In the genomic region with DNA sequence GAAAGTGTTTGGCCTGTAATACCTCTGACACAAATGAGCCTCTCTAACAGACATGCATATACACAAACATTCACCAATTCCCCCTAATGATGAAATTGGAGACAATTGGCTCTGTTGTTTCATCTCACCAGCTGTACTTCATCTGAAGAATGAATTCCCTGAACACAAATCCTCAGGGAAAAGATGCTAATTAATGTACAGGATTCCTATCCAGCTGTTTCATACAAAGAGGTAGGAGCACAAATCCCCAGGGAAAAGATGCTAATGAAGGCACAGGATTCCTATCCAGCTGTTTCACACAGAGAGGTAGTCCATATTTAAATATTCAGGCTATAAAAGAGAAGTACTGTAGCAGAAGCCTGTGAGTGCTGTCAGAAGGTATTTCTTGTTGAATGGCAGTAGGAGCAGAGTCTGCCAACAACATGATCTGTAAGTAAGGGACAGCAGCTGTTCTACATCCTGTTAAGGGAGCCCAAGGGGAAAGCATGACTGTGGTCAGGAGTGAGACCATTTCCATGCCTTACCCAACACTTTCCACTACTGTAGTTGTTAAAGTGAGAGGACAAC, we compare ENCODE assay signal across 12 mouse cellular contexts.
DNase-seq lines count a peak whose midpoint lies in the region; ATAC-seq lines count a peak whose summit lies in the region.
"Had no signal": no experiment of that assay in that cellular context is flagged by ENCODE, and none has a peak within 500 bp of the region (broad histone marks: within the 10 kb centered on the region; RNA-seq: fewer than 3 reads in every experiment).

No protein-coding gene starts in this region.

- H3K27ac ChIP-seq in forebrain, embryonic 11.5 days (ENCODE audit: low read depth, low read length), result no peak overlapping the region
- H3K27ac ChIP-seq in forebrain, embryonic 10.5 days, result no peak overlapping the region
- no peak overlapping the region for H3K27ac ChIP-seq in lung, embryonic 16.5 days (ENCODE audit: low read length)
- H3K27ac ChIP-seq in hindbrain, embryonic 13.5 days, result peak overlapping the region; percentile 41
- H3K27ac ChIP-seq: heart, adult 2 months had no signal

- H3K4me3 ChIP-seq in forebrain, embryonic 11.5 days (ENCODE audit: low read depth, low read length), result no peak overlapping the region
- no peak overlapping the region for H3K4me3 ChIP-seq in forebrain, embryonic 10.5 days
- H3K4me3 ChIP-seq in lung, embryonic 16.5 days (ENCODE audit: low read length), result no peak overlapping the region
- H3K4me3 ChIP-seq in hindbrain, embryonic 13.5 days, result no peak overlapping the region
- H3K4me3 ChIP-seq: heart, adult 2 months had no signal

- 0 out of 2 replicates have a peak, but pooled peaks cover 2% of the 10 kb centered on the region for H3K4me1 ChIP-seq in forebrain, embryonic 11.5 days (replicated peaks; ENCODE audit: control insufficient read depth, insufficient read depth, low read length)
- peaks cover 11% of the 10 kb centered on the region for H3K4me1 ChIP-seq in forebrain, embryonic 10.5 days
- no peaks in the 10 kb centered on the region for H3K4me1 ChIP-seq in lung, embryonic 16.5 days (replicated peaks; ENCODE audit: control insufficient read depth, insufficient read depth, low read length)
- H3K4me1 ChIP-seq in hindbrain, embryonic 13.5 days (replicated peaks), result peaks cover 10% of the 10 kb centered on the region

- H3K36me3 ChIP-seq in forebrain, embryonic 11.5 days (ENCODE audit: control insufficient read depth, insufficient read depth, low read length), result no peaks in the 10 kb centered on the region
- H3K36me3 ChIP-seq in forebrain, embryonic 10.5 days (replicated peaks), result no peaks in the 10 kb centered on the region
- no peaks in the 10 kb centered on the region for H3K36me3 ChIP-seq in lung, embryonic 16.5 days (ENCODE audit: control insufficient read depth, insufficient read depth, low read length)
- H3K36me3 ChIP-seq in hindbrain, embryonic 13.5 days, result no peaks in the 10 kb centered on the region

- no peak overlapping the region for H3K4me2 ChIP-seq in forebrain, embryonic 11.5 days (ENCODE audit: low read depth, low read length, severe bottlenecking)
- H3K4me2 ChIP-seq in lung, embryonic 16.5 days (ENCODE audit: low read depth, low read length), result no peak overlapping the region
- no peak overlapping the region for H3K4me2 ChIP-seq in hindbrain, embryonic 13.5 days

- peak; percentile 62 for ATAC-seq in forebrain, embryonic 11.5 days (replicated peaks; ENCODE audit: low FRiP score)
- peak; percentile 83 for ATAC-seq in lung, embryonic 16.5 days (ENCODE audit: low read depth)
- ATAC-seq in hindbrain, embryonic 13.5 days (ENCODE audit: low FRiP score), result peak; percentile 76

- no peaks in the 10 kb centered on the region for H3K27me3 ChIP-seq in forebrain, embryonic 11.5 days (ENCODE audit: control insufficient read depth, insufficient read depth, low read length)
- no peaks in the 10 kb centered on the region for H3K27me3 ChIP-seq in forebrain, embryonic 10.5 days (ENCODE audit: poor library complexity, severe bottlenecking)
- no peaks in the 10 kb centered on the region for H3K27me3 ChIP-seq in lung, embryonic 16.5 days (ENCODE audit: control insufficient read depth, insufficient read depth, low read depth, low read length)
- no peaks in the 10 kb centered on the region for H3K27me3 ChIP-seq in hindbrain, embryonic 13.5 days

- no peaks in the 10 kb centered on the region for H3K9me3 ChIP-seq in forebrain, embryonic 11.5 days (ENCODE audit: control insufficient read depth, low read length)
- no peaks in the 10 kb centered on the region for H3K9me3 ChIP-seq in forebrain, embryonic 10.5 days
- H3K9me3 ChIP-seq in lung, embryonic 16.5 days (ENCODE audit: control insufficient read depth, low read length), result no peaks in the 10 kb centered on the region
- no peaks in the 10 kb centered on the region for H3K9me3 ChIP-seq in hindbrain, embryonic 13.5 days

- H3K9ac ChIP-seq in forebrain, embryonic 11.5 days (ENCODE audit: low read length), result no peak overlapping the region
- no peak overlapping the region for H3K9ac ChIP-seq in lung, embryonic 16.5 days (ENCODE audit: low read length)
- no peak overlapping the region for H3K9ac ChIP-seq in hindbrain, embryonic 13.5 days

- no peak for DNase-seq in forebrain, embryonic 11.5 days (ENCODE audit: low spot score)
- no peak for DNase-seq in forebrain, embryonic 10.5 days (ENCODE audit: extremely low spot score, low spot score)
- no peak for DNase-seq in lung, adult 18-20 months
- peak; percentile 35 for DNase-seq in retina, embryonic 14.5 days (ENCODE audit: low spot score)
- no peak for DNase-seq in spleen, adult 18-20 months
- no peak for DNase-seq in urinary bladder, postnatal 10 days (ENCODE audit: low spot score)
- DNase-seq: cerebellum, adult 8-10 months; kidney, adult 18-20 months; lung, postnatal 14 days had no signal
